ENCODE assay signal across 17 mouse cellular contexts in genomic region chr2:38346417-38346816, GRCm38 (mm10). TPM values are rescaled to one million over a fixed set of nuclear protein-coding genes. Genes with fewer than 3 reads are reported as not detected.
A peak's percentile ranks its signal among the peaks of the same experiment; 100 is the strongest.
DNase-seq lines count a peak whose midpoint lies in the region; ATAC-seq lines count a peak whose summit lies in the region.
"Had no signal": no experiment of that assay in that cellular context is flagged by ENCODE, and none has a peak within 500 bp of the region (broad histone marks: within the 10 kb centered on the region; RNA-seq: fewer than 3 reads in every experiment).

No protein-coding gene starts in this region.

- no peak for ATAC-seq in hindbrain, embryonic 11.5 days (ENCODE audit: low FRiP score)
- no peak for ATAC-seq in hindbrain, embryonic 16.5 days
- no peak for ATAC-seq in forebrain, embryonic 11.5 days (replicated peaks; ENCODE audit: low FRiP score)
- ATAC-seq in hindbrain, embryonic 14.5 days (ENCODE audit: low FRiP score): no peak
- ATAC-seq in midbrain, embryonic 16.5 days: no peak
- ATAC-seq in megakaryocyte progenitor cell, adult 5-6 weeks (replicated peaks; ENCODE audit: poor library complexity): no peak

- peaks cover 20% of the 10 kb centered on the region for H3K4me1 ChIP-seq in hindbrain, embryonic 11.5 days (replicated peaks; ENCODE audit: control insufficient read depth, insufficient read depth, low read length)
- peaks cover 15% of the 10 kb centered on the region for H3K4me1 ChIP-seq in hindbrain, embryonic 16.5 days (ENCODE audit: control insufficient read depth, insufficient read depth, low read depth, low read length)
- peaks cover 28% of the 10 kb centered on the region for H3K4me1 ChIP-seq in forebrain, embryonic 11.5 days (replicated peaks; ENCODE audit: control insufficient read depth, insufficient read depth, low read length)
- peaks cover 4% of the 10 kb centered on the region; the same call in 1 of the 2 replicates for H3K4me1 ChIP-seq in hindbrain, embryonic 14.5 days (replicated peaks; ENCODE audit: control insufficient read depth, insufficient read depth, low read length)
- H3K4me1 ChIP-seq in midbrain, embryonic 16.5 days (ENCODE audit: control insufficient read depth, insufficient read depth, low read length): peaks cover 20% of the 10 kb centered on the region

- DNase-seq in hindbrain, embryonic 11.5 days (ENCODE audit: low spot score): peak; percentile 43
- DNase-seq in forebrain, embryonic 11.5 days (ENCODE audit: low spot score): peak; percentile 51
- no peak for DNase-seq in hindbrain, embryonic 14.5 days (ENCODE audit: low spot score)
- no peak for DNase-seq in right cerebral cortex, postnatal 25 days
- DNase-seq in kidney, adult 11 months: no peak
- DNase-seq: B cell, adult 2 months; cerebellum, adult 18-20 months; heart, adult 2 months; kidney, adult 9 months; right cerebral cortex, adult 18-20 months; spleen, adult 18-20 months; thymus, postnatal 36 days had no signal

- 0 out of 2 replicates have a peak overlapping the region, but pooled peaks have one; percentile 13 for H3K27ac ChIP-seq in hindbrain, embryonic 11.5 days (ENCODE audit: low read depth, low read length)
- no peak overlapping the region for H3K27ac ChIP-seq in hindbrain, embryonic 16.5 days (ENCODE audit: low read depth, low read length)
- H3K27ac ChIP-seq in forebrain, embryonic 11.5 days (ENCODE audit: low read depth, low read length): peak overlapping the region; percentile 97
- H3K27ac ChIP-seq in hindbrain, embryonic 14.5 days: peak overlapping the region; percentile 78
- H3K27ac ChIP-seq in midbrain, embryonic 16.5 days (ENCODE audit: low read length): peak overlapping the region; percentile 87
- H3K27ac ChIP-seq: heart, adult 2 months; lung, embryonic 15.5 days had no signal

- no peaks in the 10 kb centered on the region for H3K9me3 ChIP-seq in hindbrain, embryonic 11.5 days (ENCODE audit: control insufficient read depth, low read length)
- no peaks in the 10 kb centered on the region for H3K9me3 ChIP-seq in hindbrain, embryonic 16.5 days (ENCODE audit: control insufficient read depth, low read length)
- no peaks in the 10 kb centered on the region for H3K9me3 ChIP-seq in forebrain, embryonic 11.5 days (ENCODE audit: control insufficient read depth, low read length)
- H3K9me3 ChIP-seq in hindbrain, embryonic 14.5 days (ENCODE audit: control insufficient read depth, low read length): no peaks in the 10 kb centered on the region
- H3K9me3 ChIP-seq in midbrain, embryonic 16.5 days (replicated peaks; ENCODE audit: control insufficient read depth, low read length, poor library complexity, severe bottlenecking): no peaks in the 10 kb centered on the region
- H3K9me3 ChIP-seq: lung, embryonic 15.5 days had no signal

- peaks cover 92% of the 10 kb centered on the region for H3K27me3 ChIP-seq in hindbrain, embryonic 11.5 days (ENCODE audit: control insufficient read depth, insufficient read depth, low read length)
- H3K27me3 ChIP-seq in hindbrain, embryonic 16.5 days (replicated peaks; ENCODE audit: control insufficient read depth, insufficient read depth, low read length): peaks cover 65% of the 10 kb centered on the region
- peaks cover 19% of the 10 kb centered on the region for H3K27me3 ChIP-seq in forebrain, embryonic 11.5 days (ENCODE audit: control insufficient read depth, insufficient read depth, low read length)
- peaks cover 99% of the 10 kb centered on the region for H3K27me3 ChIP-seq in hindbrain, embryonic 14.5 days (ENCODE audit: control insufficient read depth, insufficient read depth, low read length)
- peaks cover 31% of the 10 kb centered on the region for H3K27me3 ChIP-seq in midbrain, embryonic 16.5 days (ENCODE audit: control insufficient read depth, insufficient read depth, low read depth, low read length)

- 2% methylated on average over 6 of the region's 6 CpGs for WGBS in hindbrain, embryonic 11.5 days
- WGBS in hindbrain, embryonic 16.5 days: 2% methylated on average over 6 of the region's 6 CpGs
- WGBS in forebrain, embryonic 11.5 days: 5% methylated on average over 6 of the region's 6 CpGs
- 3% methylated on average over 6 of the region's 6 CpGs for WGBS in hindbrain, embryonic 14.5 days
- 7% methylated on average over 6 of the region's 6 CpGs for WGBS in midbrain, embryonic 16.5 days

- no peak overlapping the region for H3K4me3 ChIP-seq in hindbrain, embryonic 11.5 days (ENCODE audit: low read depth, low read length)
- no peak overlapping the region for H3K4me3 ChIP-seq in hindbrain, embryonic 16.5 days (ENCODE audit: low read length)
- peak overlapping the region; percentile 52 for H3K4me3 ChIP-seq in forebrain, embryonic 11.5 days (ENCODE audit: low read depth, low read length)
- H3K4me3 ChIP-seq in hindbrain, embryonic 14.5 days (replicated peaks; ENCODE audit: low read length): no peak overlapping the region
- no peak overlapping the region; the same call in 1 of the 2 replicates for H3K4me3 ChIP-seq in midbrain, embryonic 16.5 days (ENCODE audit: low read depth, low read length)
- H3K4me3 ChIP-seq: heart, adult 2 months; lung, embryonic 15.5 days had no signal

- no peak overlapping the region for H3K9ac ChIP-seq in hindbrain, embryonic 11.5 days (ENCODE audit: low read depth, low read length)
- H3K9ac ChIP-seq in hindbrain, embryonic 16.5 days (ENCODE audit: low read depth, low read length): no peak overlapping the region
- peak overlapping the region; percentile 99 for H3K9ac ChIP-seq in forebrain, embryonic 11.5 days (ENCODE audit: low read length)
- H3K9ac ChIP-seq in hindbrain, embryonic 14.5 days: peak overlapping the region; percentile 24; the same call in 1 of the 2 replicates
- H3K9ac ChIP-seq in midbrain, embryonic 16.5 days (ENCODE audit: low read depth, low read length): peak overlapping the region; percentile 22; the same call in 1 of the 2 replicates
- H3K9ac ChIP-seq: lung, embryonic 15.5 days had no signal

- 0 out of 2 replicates have a peak overlapping the region, but pooled peaks have one; percentile 15 for H3K4me2 ChIP-seq in hindbrain, embryonic 11.5 days (replicated peaks; ENCODE audit: low read depth, low read length)
- no peak overlapping the region for H3K4me2 ChIP-seq in hindbrain, embryonic 16.5 days (ENCODE audit: low read length)
- H3K4me2 ChIP-seq in forebrain, embryonic 11.5 days (ENCODE audit: low read depth, low read length, severe bottlenecking): peak overlapping the region; percentile 85
- peak overlapping the region; percentile 51 for H3K4me2 ChIP-seq in hindbrain, embryonic 14.5 days (replicated peaks)
- H3K4me2 ChIP-seq in midbrain, embryonic 16.5 days (ENCODE audit: low read length): peak overlapping the region; percentile 77
- H3K4me2 ChIP-seq: lung, embryonic 15.5 days had no signal

- no peaks in the 10 kb centered on the region for H3K36me3 ChIP-seq in hindbrain, embryonic 11.5 days (ENCODE audit: control insufficient read depth, insufficient read depth, low read length)
- H3K36me3 ChIP-seq in hindbrain, embryonic 16.5 days (ENCODE audit: control insufficient read depth, insufficient read depth, low read length): no peaks in the 10 kb centered on the region
- no peaks in the 10 kb centered on the region for H3K36me3 ChIP-seq in forebrain, embryonic 11.5 days (ENCODE audit: control insufficient read depth, insufficient read depth, low read length)
- H3K36me3 ChIP-seq in hindbrain, embryonic 14.5 days (replicated peaks; ENCODE audit: control insufficient read depth, insufficient read depth): no peaks in the 10 kb centered on the region
- no peaks in the 10 kb centered on the region for H3K36me3 ChIP-seq in midbrain, embryonic 16.5 days (ENCODE audit: control insufficient read depth, insufficient read depth, low read length)
- H3K36me3 ChIP-seq: lung, embryonic 15.5 days had no signal

RNA-seq across cellular contexts. Expression of gene Lhx2, which starts 7.3 kb away (rescaled TPM):
- 21.9 and 24.4 TPM in 2 replicates for polyA plus RNA-seq in hindbrain, embryonic 11.5 days (2014; fragmentation: Nextera tagmentation; extraction: Ambion mirVana)
- polyA plus RNA-seq in hindbrain, embryonic 16.5 days (2015; fragmentation: Nextera tagmentation; extraction: Ambion mirVana): 6.8 and 9.2 TPM in 2 replicates
- 175 and 195 TPM in 2 replicates for polyA plus RNA-seq in forebrain, embryonic 11.5 days (2014; fragmentation: Nextera tagmentation; extraction: Ambion mirVana)
- 13.2 and 18.7 TPM in 2 replicates for polyA plus RNA-seq in hindbrain, embryonic 14.5 days (2014; fragmentation: Nextera tagmentation; extraction: Ambion mirVana)
- 37.1 and 44.3 TPM in 2 replicates for polyA plus RNA-seq in midbrain, embryonic 16.5 days (2015; fragmentation: Nextera tagmentation; extraction: Ambion mirVana)
- total RNA-seq in megakaryocyte progenitor cell, adult 5-6 weeks (2015): not detected in 2 replicates
- not detected in 2 replicates for total RNA-seq in megakaryocyte progenitor cell, adult 5-6 weeks (2017)
- total RNA-seq: heart, adult 2 months had no signal
- polyA plus RNA-seq: heart, adult 2 months; heart, embryonic 16.5 days; lung, embryonic 15.5 days had no signal

RNA-seq across cellular contexts. Expression of gene Dennd1a, which starts 59.2 kb away (rescaled TPM):
- 7.5 and 11.3 TPM in 2 replicates for polyA plus RNA-seq in hindbrain, embryonic 11.5 days (2014; fragmentation: Nextera tagmentation; extraction: Ambion mirVana)
- 15.4 and 20.0 TPM in 2 replicates for polyA plus RNA-seq in hindbrain, embryonic 16.5 days (2015; fragmentation: Nextera tagmentation; extraction: Ambion mirVana)
- polyA plus RNA-seq in forebrain, embryonic 11.5 days (2014; fragmentation: Nextera tagmentation; extraction: Ambion mirVana): 14.9 and 17.7 TPM in 2 replicates
- 16.7 TPM in 2 replicates for polyA plus RNA-seq in hindbrain, embryonic 14.5 days (2014; fragmentation: Nextera tagmentation; extraction: Ambion mirVana)
- 18.9 and 21.7 TPM in 2 replicates for polyA plus RNA-seq in midbrain, embryonic 16.5 days (2015; fragmentation: Nextera tagmentation; extraction: Ambion mirVana)
- total RNA-seq in megakaryocyte progenitor cell, adult 5-6 weeks (2015): 27.6 and 30.3 TPM in 2 replicates
- total RNA-seq in megakaryocyte progenitor cell, adult 5-6 weeks (2017): 22.3 and 35.1 TPM in 2 replicates

Comparison
In these comparisons a context has a peak if more than half of its experiments do, and no peak if none do; other contexts are left out.
1. DNase-seq: peak in hindbrain, embryonic 11.5 days (single experiment) and forebrain, embryonic 11.5 days (single experiment); none in hindbrain, embryonic 14.5 days (single experiment), right cerebral cortex, postnatal 25 days (single experiment) and kidney, adult 11 months (single experiment).
2. H3K9ac ChIP-seq: peak in forebrain, embryonic 11.5 days (single experiment), hindbrain, embryonic 14.5 days (single experiment) and midbrain, embryonic 16.5 days (single experiment); none in hindbrain, embryonic 11.5 days (single experiment) and hindbrain, embryonic 16.5 days (single experiment).